Mouse (Mus musculus): ENCODE results near the gene Ganab.
"Not testable (repeated sequence)": the region's sequence is repeated elsewhere in the genome, so short reads cannot be mapped to it uniquely, and the experiment has no call there.

Gene Ganab

DNA sequence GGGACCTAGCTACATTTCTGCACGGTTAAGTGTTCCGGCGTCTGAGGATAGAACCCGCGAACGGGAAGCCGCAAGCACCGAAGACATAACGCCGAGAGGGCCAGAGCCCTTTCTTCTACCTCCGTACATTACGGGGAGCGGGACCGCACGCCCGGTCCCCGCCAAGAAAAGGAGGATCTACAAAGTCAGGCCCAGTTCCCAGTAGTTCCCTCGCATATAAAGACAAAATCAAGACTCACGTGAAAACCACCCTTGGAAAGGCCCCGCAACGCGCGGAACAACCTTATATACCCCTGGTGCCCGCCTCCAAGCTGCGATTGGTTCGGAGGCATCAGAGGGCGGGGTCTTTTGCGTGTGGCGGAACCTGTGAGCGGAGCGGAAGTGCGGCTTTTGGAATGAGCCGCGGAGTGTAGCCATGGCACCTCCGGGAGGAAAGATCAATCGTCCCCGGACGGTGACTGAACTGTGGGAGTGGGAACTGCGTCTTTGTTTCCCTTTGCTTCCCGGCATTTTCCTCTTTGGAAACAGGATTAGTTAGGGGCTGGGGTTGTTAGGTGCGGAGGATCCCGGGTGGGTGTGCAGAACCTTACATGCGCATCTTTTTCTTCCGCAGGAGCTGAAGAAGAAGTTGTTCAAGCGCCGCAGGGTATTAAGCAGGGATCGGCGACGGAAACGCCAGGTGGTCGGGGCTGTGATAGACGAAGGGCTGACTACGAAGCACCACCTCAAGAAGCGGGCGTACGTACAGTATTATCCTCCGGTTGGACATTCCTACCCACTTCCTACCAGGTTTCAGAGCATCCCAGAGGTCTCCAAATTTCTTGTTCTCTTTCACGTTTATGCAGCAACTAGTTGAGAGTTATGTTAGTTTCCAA is 9.1 kb upstream of the Ganab start, which contains the start of the genes 1810009A15Rik and Gm49416:
1810009A15Rik (plus strand) TSS at position 343 of the 875 bp plus-strand sequence.
Gm49416 (plus strand) TSS at position 416 of the 875 bp plus-strand sequence.
- peak; percentile 96 for DNase-seq

GRCm38 (mm10) chr19:8892829-8893766 is 4.8 kb upstream of the Ganab start, which contains the start of gene Ints5:
TSS of gene Ints5 (plus strand) at chr19:8893005.
- DNase-seq = peak; percentile 88

DNA sequence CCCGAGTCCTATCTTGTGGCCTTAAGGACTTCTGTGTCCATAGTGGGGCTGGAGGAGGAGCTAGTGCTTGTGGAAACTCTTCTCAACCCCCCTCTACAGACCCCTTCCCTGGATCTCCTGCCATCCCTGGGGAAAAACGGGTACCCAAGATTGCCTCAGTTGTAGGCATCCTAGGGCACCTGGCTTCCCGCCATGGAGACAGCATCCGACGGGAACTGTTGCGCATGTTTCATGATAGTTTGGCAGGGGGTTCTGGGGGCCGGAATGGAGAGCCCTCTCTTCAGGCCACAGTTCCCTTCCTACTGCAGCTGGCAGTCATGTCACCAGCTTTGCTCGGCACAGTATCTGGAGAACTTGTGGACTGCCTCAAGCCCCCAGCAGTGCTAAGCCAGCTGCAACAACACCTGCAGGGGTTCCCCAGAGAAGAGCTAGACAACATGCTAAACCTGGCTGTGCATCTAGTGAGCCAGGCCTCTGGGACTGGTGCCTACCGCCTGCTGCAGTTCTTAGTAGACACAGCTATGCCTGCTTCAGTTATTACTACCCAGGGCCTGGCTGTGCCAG is 2.4 kb upstream of the Ganab start:
- no peak for DNase-seq

- DNase-seq = not testable (repeated sequence)
Measured at GRCm38 (mm10) chr19:8896231-8896630, 1.6 kb upstream of the Ganab start.

DNA sequence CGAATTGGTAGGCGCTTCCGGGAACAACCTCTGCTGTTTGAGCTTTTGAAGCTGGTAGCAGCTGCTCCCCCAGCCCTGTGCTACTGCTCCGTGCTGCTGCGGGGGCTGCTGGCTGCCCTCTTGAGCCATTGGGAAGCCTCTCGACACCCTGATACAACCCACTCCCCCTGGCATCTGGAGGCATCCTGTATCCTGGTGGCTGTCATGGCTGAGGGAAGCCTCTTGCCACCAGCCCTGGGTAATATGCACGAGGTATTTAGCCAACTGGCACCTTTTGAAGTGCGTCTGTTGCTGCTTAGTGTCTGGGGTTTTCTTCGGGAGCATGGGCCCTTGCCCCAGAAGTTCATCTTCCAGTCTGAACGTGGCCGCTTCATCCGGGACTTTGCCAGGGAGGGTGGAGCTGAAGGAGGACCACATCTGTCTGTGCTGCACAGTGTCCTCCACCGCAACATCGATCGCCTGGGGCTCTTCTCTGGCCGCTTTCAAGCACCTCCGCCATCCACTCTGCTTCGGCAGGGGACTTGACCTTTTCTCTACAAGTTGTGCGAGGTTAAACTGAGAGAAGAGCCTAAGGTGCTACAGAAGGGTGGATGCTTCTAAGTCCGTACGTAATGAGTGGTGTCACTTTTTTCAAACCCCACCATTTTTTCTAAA is 533 bp upstream of the Ganab start:
- peak; percentile 42 for DNase-seq

DNA sequence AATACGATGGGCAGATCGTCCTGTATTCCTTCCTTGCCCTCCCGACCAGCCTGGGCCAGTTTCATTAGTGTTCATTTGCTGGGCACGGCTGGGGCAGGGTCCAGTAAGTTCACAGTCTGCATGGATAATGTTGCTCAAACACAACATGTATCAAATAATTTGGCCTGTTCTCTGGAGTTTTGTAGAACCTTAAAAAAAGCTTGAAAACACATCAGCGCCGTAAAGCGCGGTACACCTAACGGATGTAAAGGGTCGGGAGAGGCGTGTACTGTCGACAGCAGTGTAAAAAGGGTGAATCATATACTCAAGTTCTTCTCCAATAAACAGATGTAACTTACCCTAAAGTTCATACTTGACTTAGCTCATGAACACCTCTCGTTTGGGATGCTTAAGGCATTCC is 705 bp downstream of the Ganab start:
- peak; percentile 35 for DNase-seq

- DNase-seq = no peak
Measured at GRCm38 (mm10) chr19:8899079-8899478, 1.2 kb downstream of the Ganab start.

- DNase-seq = no peak
Measured at GRCm38 (mm10) chr19:8903412-8903811, 5.5 kb downstream of the Ganab start.

DNA sequence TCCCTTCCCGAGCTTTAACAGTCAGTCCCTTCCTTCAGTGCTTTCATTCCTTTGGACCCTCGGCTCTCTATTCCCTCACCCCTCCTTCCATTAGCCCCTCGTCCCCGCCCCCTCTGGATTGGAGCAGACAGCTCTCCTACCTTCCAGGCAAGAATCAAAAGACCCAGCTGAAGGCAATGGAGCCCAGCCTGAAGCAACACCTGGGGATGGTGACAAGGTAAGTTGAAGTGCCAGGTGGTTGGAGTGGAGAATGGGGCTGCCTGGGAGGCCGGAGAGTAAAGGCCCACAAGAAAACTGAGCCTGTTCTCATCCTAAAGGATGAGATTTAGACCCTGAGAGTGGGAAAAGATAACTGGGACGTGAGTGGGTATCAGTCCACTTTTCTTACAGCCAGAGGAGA is 10.7 kb downstream of the Ganab start:
- DNase-seq = no peak

- no peak for DNase-seq
Measured at GRCm38 (mm10) chr19:8911810-8912209, 13.9 kb downstream of the Ganab start.

DNA sequence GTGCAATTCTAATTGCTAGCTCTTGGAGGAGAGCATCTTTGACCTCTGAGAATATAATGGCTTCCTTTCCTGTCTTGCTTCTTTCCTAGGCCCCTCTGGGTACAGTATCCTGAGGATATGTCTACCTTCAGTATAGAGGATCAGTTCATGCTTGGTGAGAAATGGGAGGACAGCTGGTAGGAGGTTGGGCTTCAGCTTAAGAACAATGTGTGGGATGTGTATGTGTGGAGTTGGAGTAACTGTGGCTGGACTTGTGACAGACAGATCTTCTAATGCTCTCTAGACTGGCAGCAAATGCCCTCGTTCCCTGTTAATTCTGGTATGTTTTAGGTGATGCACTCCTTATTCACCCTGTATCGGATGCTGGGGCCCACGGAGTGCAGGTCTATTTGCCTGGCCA is 16.3 kb downstream of the Ganab start:
- DNase-seq = no peak

- no peak for DNase-seq
Measured at GRCm38 (mm10) chr19:8919000-8919399, 21.1 kb downstream of the Ganab start.

- no peak for DNase-seq
Measured at GRCm38 (mm10) chr19:8919684-8920072, 21.8 kb downstream of the Ganab start.

GRCm38 (mm10) chr19:8920073-8920736 is 22.3 kb downstream of the Ganab start, which contains the start of gene B3gat3:
TSS of gene B3gat3 (plus strand) at chr19:8920374.
- DNase-seq = peak; percentile 87

GRCm38 (mm10) chr19:8920836-8921291 is 23.0 kb downstream of the Ganab start:
- peak; percentile 37 for DNase-seq

GRCm38 (mm10) chr19:8921741-8922140 is 23.9 kb downstream of the Ganab start:
- DNase-seq = no peak

GRCm38 (mm10) chr19:8926766-8927165 is 28.9 kb downstream of the Ganab start:
- no peak for DNase-seq

DNA sequence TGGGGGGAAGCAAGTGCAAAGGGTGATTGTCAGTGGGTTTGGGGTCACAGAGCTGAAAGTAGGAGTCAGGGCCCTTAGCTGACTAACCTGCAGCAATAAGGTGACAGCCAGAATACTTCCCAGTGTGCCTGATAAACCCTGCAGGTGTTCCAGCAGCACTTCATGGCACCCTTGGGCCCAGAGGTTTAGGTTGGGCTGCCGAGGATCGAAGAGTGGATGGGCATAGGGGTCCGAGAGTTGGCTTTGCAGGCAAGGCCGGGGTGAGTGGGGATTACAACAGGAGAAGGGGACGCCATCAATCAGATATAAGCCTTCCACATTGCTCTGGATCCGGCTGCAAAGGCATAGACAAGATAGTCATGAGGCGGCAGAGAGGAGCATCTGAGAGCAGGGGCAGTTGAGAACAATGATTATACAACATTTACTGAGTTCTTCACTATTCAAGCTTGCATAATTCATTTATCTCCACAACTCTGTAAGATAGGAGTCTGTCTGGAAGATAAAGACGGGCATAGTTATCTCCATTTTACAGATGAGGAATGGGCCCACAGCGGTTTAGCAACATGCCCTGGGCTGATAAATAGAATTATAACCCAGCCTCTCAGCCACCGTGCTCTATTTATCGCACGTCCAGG is 30.1 kb downstream of the Ganab start:
- no peak for DNase-seq

DNA sequence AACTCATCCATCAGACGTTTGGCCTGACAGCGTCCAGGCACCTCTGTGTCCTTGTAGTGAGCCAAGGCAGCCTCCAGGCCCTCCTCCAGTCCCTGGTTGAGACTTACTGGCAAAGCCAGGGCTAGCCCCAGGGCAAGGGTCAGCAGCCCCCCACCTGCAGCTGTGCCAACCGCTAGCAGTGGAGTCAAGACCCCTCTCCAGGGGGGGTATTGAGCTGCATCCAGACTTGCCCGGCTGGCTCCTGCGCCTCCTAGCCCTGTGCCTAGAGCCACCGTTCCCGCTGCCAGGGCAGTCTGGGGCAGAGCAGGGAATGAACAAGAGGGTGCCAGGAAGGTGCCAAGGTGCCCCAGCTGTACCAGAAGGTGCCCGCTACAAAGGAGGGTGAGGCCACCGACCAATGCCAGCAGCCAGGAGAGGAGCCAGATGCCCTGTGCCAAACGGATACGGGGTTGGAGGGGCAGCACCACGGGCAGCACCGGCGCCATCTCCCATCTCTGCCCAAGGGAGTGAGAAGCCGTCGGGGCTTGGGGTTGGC is 30.9 kb downstream of the Ganab start:
- no peak for DNase-seq

DNA sequence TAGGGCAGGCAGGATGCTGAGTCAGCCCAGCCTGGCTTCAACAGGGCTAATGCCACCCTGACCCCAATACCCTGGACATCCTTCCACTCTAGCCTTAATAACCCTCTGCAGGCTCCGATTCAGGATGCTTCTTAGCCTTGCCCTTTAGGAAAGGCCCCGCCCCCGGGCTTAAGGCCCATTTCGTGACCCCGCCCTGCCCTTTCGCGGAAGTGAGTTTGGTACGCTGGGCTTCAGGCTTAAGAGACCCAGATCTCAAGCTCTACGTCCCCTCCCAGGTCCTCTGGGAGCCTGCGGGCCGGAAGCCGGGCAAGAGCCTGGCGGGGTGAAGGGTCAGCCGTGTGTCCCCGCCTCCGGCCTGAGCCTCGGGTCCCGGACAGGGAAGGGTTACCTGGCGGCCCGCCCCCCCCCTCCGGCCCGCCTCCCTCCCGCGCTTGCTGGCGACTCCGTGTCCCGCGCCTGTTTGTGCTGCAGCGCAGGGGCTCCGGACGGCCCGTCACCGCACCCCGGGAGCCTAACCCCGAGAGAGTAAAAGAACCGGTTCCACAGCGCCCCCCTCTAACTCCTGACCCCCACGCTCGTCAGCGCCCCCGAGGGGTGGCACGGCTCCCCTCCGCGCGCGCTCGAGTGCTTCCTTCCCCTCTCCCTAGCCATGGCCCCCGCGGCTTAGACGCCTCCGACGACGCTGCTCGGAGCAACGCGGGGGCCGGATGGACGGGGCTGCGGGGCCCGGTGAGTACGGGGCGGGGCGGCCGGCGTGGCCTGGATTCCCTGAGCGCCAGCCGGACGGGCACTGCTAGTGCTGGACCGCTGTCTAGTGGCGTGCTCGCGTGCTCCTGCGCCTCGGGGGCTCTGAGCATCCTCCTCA is 31.6 kb downstream of the Ganab start, which contains the start of the genes Rom1 and Eml3:
Rom1 (minus strand) TSS at position 133 of the 865 bp plus-strand sequence.
Eml3 (plus strand) TSS at position 329 of the 865 bp plus-strand sequence.
- DNase-seq = peak; percentile 96

Measured in thymus, postnatal 4 days (tissue).